Mouse (Mus musculus): ENCODE measurements at regions not wholly inside any gene's neighbourhood (a gene's known extent, or its start where the extent isn't known, plus 50 kb on each side); places are given as distances from the start of the nearest gene placed in this dataset.

- TF ChIP-seq CTCF (IDR thresholded peaks at IDR 0.05; ENCODE audit: control insufficient read depth, insufficient read depth, insufficient replicate concordance, low read depth, low read length) (no peak), POLR2A (IDR thresholded peaks at IDR 0.05; ENCODE audit: control insufficient read depth, low read depth, low read length) (no peak)
Observed at GRCm38 (mm10) chr10:92312278-92312677, 409.9 kb downstream of the Nedd1 start.

Data from testis, adult 2 months (tissue).